Mouse (Mus musculus): ENCODE data around the gene Eif2b3. TPM values are rescaled to one million over a fixed set of nuclear protein-coding genes. Genes with fewer than 3 reads are reported as not detected.

The Eif2b3 gene
- polyA plus RNA-seq, 1 experiment from 2014 or later = 25.5 TPM

GRCm38 (mm10) chr4:117113237-117113636, 94.0 kb downstream of the Eif2b3 start:
- no peak for ATAC-seq (ENCODE audit: extremely low read depth, insufficient number of reproducible peaks, low FRiP score, low TSS enrichment)
- Histone ChIP-seq H3K4me2 (no peak overlapping the region), H3K4me3 (no peak overlapping the region)

GRCm38 (mm10) chr4:117115592-117115991, 96.4 kb downstream of the Eif2b3 start:
- 68% methylated on average over 5 of the region's 5 CpGs for WGBS
- peaks cover 6% of the 10 kb centered on the region for H3K4me1 ChIP-seq
- H3K9me3 ChIP-seq = no peaks in the 10 kb centered on the region
- H3K27me3 ChIP-seq (replicated peaks) = no peaks in the 10 kb centered on the region
- no peak overlapping the region for H3K27ac ChIP-seq (replicated peaks)
- H3K9ac ChIP-seq = no peak overlapping the region
- no peak for ATAC-seq (ENCODE audit: extremely low read depth, insufficient number of reproducible peaks, low FRiP score, low TSS enrichment)
- peaks cover 8% of the 10 kb centered on the region for H3K36me3 ChIP-seq
- no peak overlapping the region for H3K4me3 ChIP-seq
- H3K4me2 ChIP-seq = no peak overlapping the region

More at GRCm38 (mm10) chr4:117113237-117113636, 94.0 kb downstream of the Eif2b3 start:
- H3K27me3 ChIP-seq (replicated peaks) = no peaks in the 10 kb centered on the region
- H3K9ac ChIP-seq = no peak overlapping the region
- H3K9me3 ChIP-seq = no peaks in the 10 kb centered on the region
- no peaks in the 10 kb centered on the region for H3K4me1 ChIP-seq
- H3K27ac ChIP-seq (replicated peaks) = no peak overlapping the region
- H3K36me3 ChIP-seq = peaks cover 16% of the 10 kb centered on the region
- WGBS = 83% methylated on average over 1 of the region's 1 CpGs

- Histone ChIP-seq H3K27me3 (replicated peaks) (no peaks in the 10 kb centered on the region), H3K4me1 (peaks cover 10% of the 10 kb centered on the region), H3K9ac (no peak overlapping the region), H3K9me3 (no peaks in the 10 kb centered on the region), H3K4me3 (no peak overlapping the region), H3K27ac (replicated peaks) (no peak overlapping the region), H3K36me3 (0 out of 2 replicates have a peak, but pooled peaks cover 2% of the 10 kb centered on the region), H3K4me2 (no peak overlapping the region)
- WGBS = 86% methylated on average over 7 of the region's 7 CpGs
- ATAC-seq (ENCODE audit: extremely low read depth, insufficient number of reproducible peaks, low FRiP score, low TSS enrichment) = no peak
Observed at GRCm38 (mm10) chr4:117117931-117118330, 98.7 kb downstream of the Eif2b3 start.

- ATAC-seq (ENCODE audit: extremely low read depth, insufficient number of reproducible peaks, low FRiP score, low TSS enrichment) = no peak
- WGBS = 74% methylated on average over 5 of the region's 5 CpGs
Observed at GRCm38 (mm10) chr4:117119636-117120035, 100.4 kb downstream of the Eif2b3 start.

GRCm38 (mm10) chr4:117120052-117120444, 100.8 kb downstream of the Eif2b3 start:
- H3K27me3 ChIP-seq (replicated peaks) = no peaks in the 10 kb centered on the region
- no peaks in the 10 kb centered on the region for H3K9me3 ChIP-seq
- peak overlapping the region; percentile 86 for H3K27ac ChIP-seq (replicated peaks)
- H3K36me3 ChIP-seq = no peaks in the 10 kb centered on the region
- ATAC-seq (ENCODE audit: extremely low read depth, insufficient number of reproducible peaks, low FRiP score, low TSS enrichment) = no peak
- peak overlapping the region; percentile 88 for H3K4me2 ChIP-seq
- peak overlapping the region; percentile 77 for H3K4me3 ChIP-seq
- 4% methylated on average over 10 of the region's 10 CpGs for WGBS
- peak overlapping the region; percentile 78 for H3K9ac ChIP-seq
- H3K4me1 ChIP-seq = peaks cover 19% of the 10 kb centered on the region

More at GRCm38 (mm10) chr4:117119636-117120035, 100.4 kb downstream of the Eif2b3 start:
- peak overlapping the region; percentile 88 for H3K4me2 ChIP-seq
- H3K27ac ChIP-seq (replicated peaks) = peak overlapping the region; percentile 86
- H3K36me3 ChIP-seq = no peaks in the 10 kb centered on the region
- peaks cover 15% of the 10 kb centered on the region for H3K4me1 ChIP-seq
- H3K4me3 ChIP-seq = peak overlapping the region; percentile 77
- H3K9ac ChIP-seq = peak overlapping the region; percentile 78
- H3K9me3 ChIP-seq = no peaks in the 10 kb centered on the region
- H3K27me3 ChIP-seq (replicated peaks) = no peaks in the 10 kb centered on the region

- H3K4me2 ChIP-seq = peak overlapping the region; percentile 88
- peak; percentile 75; the same call in 1 of the 2 replicates for ATAC-seq (ENCODE audit: extremely low read depth, insufficient number of reproducible peaks, low FRiP score, low TSS enrichment)
- H3K9me3 ChIP-seq = no peaks in the 10 kb centered on the region
- H3K36me3 ChIP-seq = no peaks in the 10 kb centered on the region
- under 1% methylated on average over 69 of the region's 69 CpGs for WGBS
- H3K27me3 ChIP-seq (replicated peaks) = no peaks in the 10 kb centered on the region
- peak overlapping the region; percentile 78 for H3K9ac ChIP-seq
- peaks cover 26% of the 10 kb centered on the region for H3K4me1 ChIP-seq
- H3K27ac ChIP-seq (replicated peaks) = peak overlapping the region; percentile 86
- peak overlapping the region; percentile 77 for H3K4me3 ChIP-seq
Observed at GRCm38 (mm10) chr4:117120445-117121414, 101.5 kb downstream of the Eif2b3 start.

GRCm38 (mm10) chr4:117122209-117122608, 103.0 kb downstream of the Eif2b3 start:
- H3K4me1 ChIP-seq = peaks cover 34% of the 10 kb centered on the region
- no peaks in the 10 kb centered on the region for H3K9me3 ChIP-seq
- H3K4me3 ChIP-seq = no peak overlapping the region
- 77% methylated on average over 4 of the region's 4 CpGs for WGBS
- no peak overlapping the region for H3K4me2 ChIP-seq
- H3K36me3 ChIP-seq = no peaks in the 10 kb centered on the region
- no peak overlapping the region for H3K27ac ChIP-seq (replicated peaks)
- no peaks in the 10 kb centered on the region for H3K27me3 ChIP-seq (replicated peaks)
- H3K9ac ChIP-seq = 0 out of 2 replicates have a peak overlapping the region, but pooled peaks have one; percentile 28
- ATAC-seq (ENCODE audit: extremely low read depth, insufficient number of reproducible peaks, low FRiP score, low TSS enrichment) = no peak

- 68% methylated on average over 8 of the region's 9 CpGs for WGBS
- Histone ChIP-seq H3K4me3 (no peak overlapping the region), H3K4me2 (no peak overlapping the region), H3K27me3 (replicated peaks) (no peaks in the 10 kb centered on the region), H3K9me3 (no peaks in the 10 kb centered on the region), H3K27ac (replicated peaks) (no peak overlapping the region), H3K36me3 (peaks cover 7% of the 10 kb centered on the region), H3K9ac (no peak overlapping the region), H3K4me1 (peaks cover 34% of the 10 kb centered on the region)
- ATAC-seq (ENCODE audit: extremely low read depth, insufficient number of reproducible peaks, low FRiP score, low TSS enrichment) = no peak
Observed at GRCm38 (mm10) chr4:117123546-117124217, 104.5 kb downstream of the Eif2b3 start.

GRCm38 (mm10) chr4:117124218-117124517, 105.0 kb downstream of the Eif2b3 start:
- no peak for ATAC-seq (ENCODE audit: extremely low read depth, insufficient number of reproducible peaks, low FRiP score, low TSS enrichment)
- no peak overlapping the region for H3K9ac ChIP-seq
- no peaks in the 10 kb centered on the region for H3K27me3 ChIP-seq (replicated peaks)
- no peaks in the 10 kb centered on the region for H3K9me3 ChIP-seq
- 73% methylated on average over 3 of the region's 3 CpGs for WGBS
- H3K27ac ChIP-seq (replicated peaks) = peak overlapping the region; percentile 91
- H3K36me3 ChIP-seq = peaks cover 12% of the 10 kb centered on the region
- peaks cover 34% of the 10 kb centered on the region for H3K4me1 ChIP-seq
- no peak overlapping the region for H3K4me2 ChIP-seq
- H3K4me3 ChIP-seq = no peak overlapping the region

- Histone ChIP-seq H3K27ac (replicated peaks) (peak overlapping the region; percentile 91), H3K9ac (peak overlapping the region; percentile 68), H3K4me1 (peaks cover 32% of the 10 kb centered on the region), H3K27me3 (replicated peaks) (no peaks in the 10 kb centered on the region), H3K4me2 (peak overlapping the region; percentile 8), H3K4me3 (no peak overlapping the region), H3K36me3 (peaks cover 14% of the 10 kb centered on the region), H3K9me3 (no peaks in the 10 kb centered on the region)
- ATAC-seq (ENCODE audit: extremely low read depth, insufficient number of reproducible peaks, low FRiP score, low TSS enrichment) = no peak
- 52% methylated on average over 14 of the region's 14 CpGs for WGBS
Observed at GRCm38 (mm10) chr4:117124518-117125347, 105.5 kb downstream of the Eif2b3 start.
